Mouse (Mus musculus) mouse trophoblast stem cell (cell line): ENCODE data around the gene Rgs1.

Experiments
- in situ Hi-C, 2 experiments: fragments of 300-500 bp; cut with MseI, MboI; formaldehyde crosslinking; loops; 2 replicates in 1 of 2; 3 replicates in 1 of 2; pipeline ENCODE4 v1.15.1; 2025

Gene Rgs1

DNA sequence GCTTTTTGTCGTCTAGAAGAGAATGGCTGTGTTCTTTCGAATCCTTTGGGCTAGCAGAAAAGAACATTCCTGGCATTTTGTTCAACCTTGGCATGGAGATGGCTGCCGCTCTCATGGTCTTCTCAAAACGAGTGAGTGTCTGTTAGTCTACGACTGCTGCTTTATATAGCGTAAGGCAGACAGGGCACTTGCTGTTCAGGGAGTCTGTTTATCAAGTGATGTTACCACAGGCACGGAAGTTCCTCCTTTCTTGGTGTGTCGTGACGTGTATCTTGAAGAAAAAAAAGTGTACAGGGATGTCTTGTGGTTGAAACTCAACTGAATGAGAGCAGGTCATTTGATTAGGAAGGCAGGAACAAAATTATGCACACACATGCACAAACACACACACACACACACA, at the start of gene Rgs1:
Rgs1 (minus strand) TSS at position 320 of the 400 bp plus-strand sequence.
- in situ Hi-C loops, result loop anchor here in 1 of 2 experiments (10.0 kb wide), 1 partner anchor 126 kb away; no protein-coding TSS in a partner anchor

DNA sequence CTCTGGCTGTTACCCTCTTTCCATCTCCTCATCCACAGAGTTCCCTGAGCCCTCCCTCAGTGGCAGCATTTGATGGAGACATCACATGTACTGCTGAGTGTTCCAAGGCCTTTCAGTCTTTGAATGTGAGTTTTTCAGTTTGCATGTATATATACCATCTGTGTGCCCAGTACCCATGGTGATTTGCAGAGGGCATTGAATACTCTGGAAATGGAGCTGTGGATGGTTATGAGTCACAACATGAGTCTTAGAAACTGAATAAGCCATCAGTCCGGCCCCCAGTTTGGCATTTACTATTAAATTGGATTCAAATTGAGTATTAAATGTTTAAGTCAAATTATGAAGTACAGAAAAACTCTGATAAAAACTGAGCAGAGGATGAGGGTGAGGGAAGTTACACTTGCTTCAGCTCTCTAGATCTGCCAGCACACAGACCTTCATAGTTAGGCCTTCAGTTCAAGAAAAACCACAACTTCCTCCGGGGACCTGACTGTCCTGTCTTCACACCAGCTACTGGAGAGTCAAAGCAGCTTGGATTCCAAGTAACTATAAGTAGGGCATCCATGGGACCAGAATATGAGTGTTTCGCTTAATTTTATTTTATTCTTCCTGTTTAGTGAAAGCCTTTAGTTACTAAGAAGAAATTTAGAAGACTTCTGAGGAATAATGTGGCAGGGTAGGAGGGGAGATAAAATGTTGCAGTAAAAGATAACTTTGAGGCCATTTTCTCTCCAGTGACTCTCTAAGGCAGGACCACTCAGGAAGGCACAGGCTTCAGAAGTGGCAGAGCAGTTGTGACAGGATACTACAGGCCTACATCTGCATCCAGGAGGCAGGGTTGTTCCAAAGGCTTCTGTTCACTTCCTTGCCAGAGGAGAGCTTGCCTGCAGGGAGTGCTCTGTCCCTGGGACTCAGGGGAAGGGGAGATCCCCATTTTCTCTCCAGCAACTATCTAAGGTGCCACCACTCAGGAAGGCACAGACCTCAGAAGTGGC, 34.3 kb upstream of the Rgs1 start:
- in situ Hi-C loops, result no loop called here

DNA sequence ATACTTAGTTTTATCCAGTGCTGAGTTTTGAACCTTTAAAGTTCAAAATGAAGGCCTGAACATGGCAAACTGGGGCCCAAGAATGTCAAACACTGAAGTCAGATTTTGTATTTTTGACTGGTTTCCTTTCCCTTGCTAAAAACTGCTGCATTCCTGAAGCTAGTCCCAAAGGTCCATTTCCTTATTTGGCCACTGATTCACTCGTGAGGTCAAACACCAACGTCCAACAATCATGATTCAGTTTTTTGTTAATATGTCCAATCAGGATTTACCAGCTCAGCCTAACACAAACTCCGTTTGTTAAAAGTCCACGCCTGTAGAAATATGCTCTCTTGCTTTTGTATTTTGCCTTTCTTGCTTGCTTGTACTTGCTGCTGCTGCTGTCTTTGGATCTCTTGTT, 31.0 kb upstream of the Rgs1 start:
- in situ Hi-C loops, result no loop called here

DNA sequence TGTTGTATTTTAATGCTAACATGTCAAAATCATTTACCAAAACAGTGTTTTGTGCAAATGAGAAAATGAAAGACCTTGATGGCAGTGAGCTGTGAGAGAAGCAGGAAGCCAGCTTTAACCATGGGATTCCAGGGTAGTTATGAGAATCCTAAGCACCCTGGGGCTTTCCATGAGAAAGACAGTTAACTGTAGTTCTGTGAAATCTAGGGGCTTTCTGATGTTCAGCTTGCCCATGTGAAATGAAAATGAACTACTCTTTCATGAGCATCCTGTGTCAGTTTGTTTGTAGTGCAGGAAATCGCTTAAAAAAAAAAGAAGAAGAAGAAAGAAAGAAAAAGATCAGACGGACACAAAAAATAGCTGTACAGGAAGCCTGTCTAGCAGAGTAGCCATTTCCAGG, 23.9 kb upstream of the Rgs1 start:
- in situ Hi-C loops, result no loop called here

DNA sequence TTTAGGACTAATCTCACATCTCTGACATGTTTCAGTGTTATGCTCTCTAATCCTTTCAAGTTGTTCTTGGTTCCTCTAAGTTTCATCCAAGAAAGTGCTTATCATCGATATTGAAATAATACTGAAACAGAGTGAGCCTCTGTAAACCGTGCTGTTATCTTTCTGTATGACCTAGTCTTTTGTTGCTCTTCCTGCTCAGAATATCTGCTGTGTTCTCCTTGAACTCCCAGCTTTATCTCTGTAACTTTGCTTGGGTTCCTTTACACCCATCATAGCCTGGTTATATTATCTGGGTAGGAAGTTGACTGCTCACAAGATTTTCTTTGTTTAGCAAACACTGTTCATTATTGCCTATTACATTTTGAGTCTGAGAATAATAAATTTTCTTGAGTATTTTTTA, 20.1 kb upstream of the Rgs1 start:
- in situ Hi-C loops, result no loop called here

DNA sequence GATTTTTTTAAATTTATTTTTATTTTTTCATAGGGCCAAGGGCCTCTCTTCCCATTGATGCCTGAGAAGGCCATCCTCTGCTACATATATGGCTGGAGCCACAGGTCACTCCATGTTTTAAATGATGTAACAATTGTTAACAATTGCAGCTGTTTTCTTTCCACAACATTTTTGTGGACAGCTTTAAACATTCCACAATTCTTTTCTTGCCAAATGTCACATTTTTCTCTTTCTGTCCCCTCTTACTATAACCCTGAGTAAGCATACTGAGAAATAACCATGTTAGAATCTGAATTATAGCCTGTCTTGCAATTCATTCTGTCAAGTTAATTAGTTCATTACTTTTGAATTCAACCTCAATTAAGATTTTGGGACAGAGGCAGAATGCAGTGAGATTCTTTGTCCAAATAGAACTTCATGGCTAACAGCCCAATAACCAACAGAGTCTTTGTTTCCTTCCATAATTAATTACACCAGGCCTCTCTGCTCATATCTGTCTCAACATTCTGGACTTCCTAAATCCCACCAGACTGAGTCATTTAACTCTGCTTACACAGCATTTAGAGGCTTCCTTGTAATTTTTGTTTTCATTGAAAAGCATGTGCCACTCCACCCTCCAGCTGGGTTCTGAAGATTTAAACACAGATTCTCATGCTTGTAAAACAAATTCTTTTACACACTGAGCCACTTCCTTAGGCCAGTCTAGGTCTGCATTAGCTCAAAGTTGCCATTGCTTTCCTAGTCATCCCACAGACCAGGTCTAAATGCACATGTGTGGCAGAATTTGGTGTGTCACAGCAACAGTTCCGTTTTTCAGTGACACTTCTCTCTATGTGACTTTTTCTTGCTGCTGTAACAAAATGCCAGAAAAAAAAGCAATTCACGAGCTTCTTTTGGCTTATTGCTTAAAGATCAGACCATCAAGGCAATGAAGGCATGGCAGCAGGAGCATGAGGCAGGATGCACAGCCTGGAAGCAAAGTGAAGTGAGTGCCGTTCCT, 18.7 kb upstream of the Rgs1 start:
- in situ Hi-C loops, result no loop called here

DNA sequence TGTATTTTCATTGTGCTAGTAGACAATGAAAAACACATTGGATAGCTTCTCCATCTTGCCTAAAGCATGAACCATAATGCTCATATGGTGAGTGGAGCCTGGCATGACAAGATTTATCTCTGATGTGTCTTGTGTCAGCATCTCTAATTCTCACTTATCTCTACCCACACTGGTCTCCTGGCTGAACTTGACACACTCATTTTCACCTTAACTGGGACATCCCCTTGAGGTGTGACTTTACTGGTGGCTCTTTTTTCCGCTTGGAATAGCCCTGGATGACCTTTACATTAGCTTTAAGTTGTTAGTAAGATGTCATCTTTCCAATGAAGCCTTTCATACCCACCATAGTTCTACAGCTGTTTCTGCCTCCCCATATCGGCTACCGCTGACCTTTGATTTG, 15.0 kb upstream of the Rgs1 start:
- in situ Hi-C loops, result no loop called here

DNA sequence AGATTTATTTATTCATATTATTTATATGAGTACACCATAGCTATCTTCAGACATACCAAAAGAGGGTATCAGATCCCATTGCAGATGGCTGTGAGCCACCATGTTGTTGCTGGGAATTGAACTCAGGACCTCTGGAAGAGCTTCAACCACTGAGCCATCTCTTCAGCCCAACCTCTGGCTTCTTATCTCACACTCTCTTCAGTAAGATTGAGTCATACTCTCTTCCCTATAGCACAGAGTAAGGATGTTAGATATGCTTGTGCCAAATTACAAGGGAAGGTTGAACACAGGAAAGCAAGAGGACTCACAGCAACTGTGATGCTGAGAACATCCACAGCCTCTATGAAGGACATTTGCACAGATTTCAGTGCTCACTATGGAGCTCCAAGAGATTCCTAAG, 13.0 kb upstream of the Rgs1 start:
- in situ Hi-C loops, result no loop called here

DNA sequence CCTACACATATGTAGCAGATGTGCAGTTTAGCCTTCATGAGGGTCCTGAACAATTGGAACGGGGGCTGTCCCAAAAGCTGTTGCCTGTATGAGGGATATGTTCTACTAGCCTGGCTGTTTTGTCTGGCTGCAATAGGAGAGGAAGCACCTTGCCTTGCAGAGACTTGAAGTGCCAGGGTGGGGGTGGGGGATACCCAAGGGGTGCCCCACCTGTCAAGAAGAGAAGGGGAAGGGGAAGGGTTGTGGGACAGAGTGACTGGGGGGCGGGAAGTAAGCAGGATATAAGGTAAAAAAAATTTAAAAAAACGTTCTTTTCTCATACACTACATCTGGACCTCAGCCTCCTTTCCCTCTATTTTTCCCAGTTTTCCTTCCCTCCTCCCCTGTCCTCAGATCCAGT, 9.7 kb upstream of the Rgs1 start:
- in situ Hi-C loops, result no loop called here

DNA sequence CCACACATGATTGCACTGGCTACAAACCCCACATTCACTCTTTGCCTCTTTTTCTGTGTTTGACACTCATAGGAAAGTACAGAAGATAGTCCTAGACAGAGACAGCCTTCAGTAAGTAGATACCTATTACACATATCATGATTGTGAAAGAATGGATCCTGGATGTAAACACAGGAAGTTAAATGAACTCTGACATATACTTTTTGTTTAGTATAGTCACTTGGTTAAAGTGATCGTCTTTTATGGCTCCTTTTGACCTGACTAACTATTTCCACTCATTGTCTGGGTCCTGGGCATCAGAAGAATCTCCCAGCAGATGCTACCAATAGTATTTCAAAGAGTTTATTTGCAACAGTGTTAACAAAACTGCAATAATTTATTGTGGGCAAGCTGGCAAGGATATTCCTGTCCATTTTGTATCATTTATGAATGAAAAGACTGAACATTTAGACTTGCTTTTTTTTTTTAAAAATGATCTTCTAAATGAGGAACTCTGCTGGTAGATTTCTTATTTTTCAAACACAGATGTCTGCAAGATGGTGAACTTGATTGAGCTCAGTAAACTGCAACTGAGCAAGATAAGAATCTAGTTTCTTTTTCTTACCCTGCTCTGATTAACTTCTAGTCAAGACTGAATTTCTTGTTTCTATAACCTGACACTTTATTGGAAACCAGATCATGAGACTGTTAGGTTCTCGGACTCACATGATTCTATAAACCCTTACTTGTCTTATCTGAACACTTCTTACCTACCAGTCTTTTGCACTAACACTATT, 7.7 kb upstream of the Rgs1 start:
- in situ Hi-C loops, result no loop called here

DNA sequence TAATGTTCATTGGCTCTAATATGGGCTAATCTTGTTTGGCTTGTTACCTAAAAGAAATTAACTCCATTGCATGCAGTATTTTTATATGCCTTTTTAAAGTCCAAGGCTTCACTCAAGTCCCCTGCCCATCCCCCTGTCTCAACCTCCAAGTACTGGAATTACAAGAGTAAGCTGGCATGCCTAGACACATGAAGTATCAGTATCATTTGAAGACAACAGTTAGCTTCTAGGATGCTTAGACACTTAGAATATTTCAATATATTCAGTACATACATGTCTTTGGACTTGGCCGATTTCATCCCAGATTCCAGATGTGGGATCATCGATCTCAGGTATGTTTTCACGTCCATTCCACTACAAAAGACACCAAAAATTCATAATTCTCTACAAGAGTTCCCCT, 836 bp downstream of the Rgs1 start:
- in situ Hi-C loops, result loop anchor here in 1 of 2 experiments (10.0 kb wide), 1 partner anchor 127 kb away; no protein-coding TSS in a partner anchor

DNA sequence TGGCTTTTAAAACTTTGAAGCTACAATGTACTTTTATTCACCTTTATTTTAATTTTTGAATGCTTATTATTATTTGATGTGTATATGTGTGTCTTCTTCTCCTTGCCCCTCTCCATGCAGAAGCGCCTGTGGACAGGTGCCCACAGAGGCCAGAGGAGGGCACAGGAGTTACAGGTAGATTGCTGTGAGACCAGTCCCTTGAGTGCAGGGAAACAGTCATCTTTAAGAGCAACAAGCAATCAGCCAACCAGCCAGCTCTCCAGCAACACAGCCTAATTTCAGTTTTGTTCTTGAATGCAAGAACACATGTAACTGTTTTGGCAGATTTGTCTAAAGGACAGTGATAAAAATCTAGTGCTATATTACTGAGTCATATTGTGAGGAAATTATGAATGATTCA, 1.7 kb downstream of the Rgs1 start:
- in situ Hi-C loops, result loop anchor here in 1 of 2 experiments (10.0 kb wide), 1 partner anchor 127 kb away; no protein-coding TSS in a partner anchor

DNA sequence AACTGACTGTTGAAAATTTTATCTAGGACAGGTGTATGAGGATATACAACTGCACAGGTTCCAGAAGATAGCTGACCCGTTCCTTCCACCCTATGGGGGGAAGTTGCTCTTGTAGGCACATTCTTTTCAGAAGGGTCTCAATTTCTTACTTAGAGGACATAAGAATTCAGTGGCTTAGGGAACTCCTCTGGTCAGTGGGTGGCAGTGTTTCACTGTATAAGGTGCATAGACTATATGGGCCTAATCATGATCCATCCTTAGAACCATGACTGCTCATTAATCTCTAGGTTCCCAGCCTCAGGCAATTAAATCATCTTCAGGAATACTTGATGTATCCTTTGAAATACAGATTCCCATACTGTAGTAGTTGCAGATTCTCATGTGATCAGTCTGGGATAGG, 5.5 kb downstream of the Rgs1 start:
- in situ Hi-C loops, result loop anchor here in 1 of 2 experiments (10.0 kb wide), 1 partner anchor 131 kb away; no protein-coding TSS in a partner anchor

DNA sequence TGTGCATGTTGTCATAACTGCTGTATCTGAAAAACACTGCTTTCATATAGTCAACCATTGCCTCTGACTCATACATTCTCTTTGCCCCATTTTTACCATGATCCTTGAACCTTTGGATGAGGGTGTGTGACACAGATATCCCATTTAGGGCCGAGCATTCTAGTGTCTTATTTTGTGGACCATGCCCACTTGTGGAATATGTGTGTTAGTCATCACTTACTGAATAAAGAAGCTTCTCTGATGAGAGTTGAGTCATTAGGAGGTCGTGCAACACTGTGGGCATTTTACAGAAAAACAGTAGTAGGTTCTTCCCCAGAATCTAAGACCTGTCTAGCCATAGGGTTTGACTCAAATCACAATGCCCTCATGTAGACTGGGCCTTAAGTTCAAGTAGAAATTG, 9.8 kb downstream of the Rgs1 start:
- in situ Hi-C loops, result no loop called here

DNA sequence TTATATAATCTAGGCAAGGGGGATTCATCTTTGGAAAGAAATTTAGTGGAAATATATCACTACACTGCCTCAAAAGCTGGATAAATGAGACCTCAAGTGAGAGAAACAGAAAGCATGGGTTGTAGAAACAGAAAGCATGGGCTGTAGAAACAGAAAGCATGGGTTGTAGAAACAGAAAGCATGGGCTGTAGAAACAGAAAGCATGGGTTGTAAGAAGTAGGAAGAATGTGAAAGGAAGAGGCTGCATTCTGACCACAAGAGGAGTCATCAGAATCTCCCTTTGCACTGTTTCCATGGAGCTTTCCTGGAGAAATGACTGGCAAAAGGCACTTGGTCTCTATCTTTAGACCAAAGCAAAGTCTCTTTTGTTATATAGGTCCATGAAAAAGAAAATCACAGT, 33.8 kb downstream of the Rgs1 start:
- in situ Hi-C loops, result no loop called here

DNA sequence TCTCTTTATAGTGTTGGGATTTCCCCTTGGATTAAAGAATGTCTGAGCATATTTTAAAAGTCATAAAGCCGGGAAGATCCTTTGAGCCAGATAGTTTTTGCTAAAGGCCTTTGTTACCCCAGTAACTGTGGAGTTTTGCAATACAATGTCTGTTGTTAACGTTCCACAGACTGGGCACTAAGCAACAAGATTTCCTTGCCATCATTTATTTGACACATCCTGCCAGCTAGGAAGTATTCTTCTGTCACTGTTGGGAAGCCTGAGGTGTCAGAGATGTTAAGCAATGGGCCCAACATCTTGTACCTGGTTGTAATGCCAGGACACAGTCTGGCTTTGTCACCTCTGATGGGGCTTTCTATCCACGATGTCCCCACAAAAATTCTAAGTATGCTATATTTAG, 38.1 kb downstream of the Rgs1 start:
- in situ Hi-C loops, result no loop called here

DNA sequence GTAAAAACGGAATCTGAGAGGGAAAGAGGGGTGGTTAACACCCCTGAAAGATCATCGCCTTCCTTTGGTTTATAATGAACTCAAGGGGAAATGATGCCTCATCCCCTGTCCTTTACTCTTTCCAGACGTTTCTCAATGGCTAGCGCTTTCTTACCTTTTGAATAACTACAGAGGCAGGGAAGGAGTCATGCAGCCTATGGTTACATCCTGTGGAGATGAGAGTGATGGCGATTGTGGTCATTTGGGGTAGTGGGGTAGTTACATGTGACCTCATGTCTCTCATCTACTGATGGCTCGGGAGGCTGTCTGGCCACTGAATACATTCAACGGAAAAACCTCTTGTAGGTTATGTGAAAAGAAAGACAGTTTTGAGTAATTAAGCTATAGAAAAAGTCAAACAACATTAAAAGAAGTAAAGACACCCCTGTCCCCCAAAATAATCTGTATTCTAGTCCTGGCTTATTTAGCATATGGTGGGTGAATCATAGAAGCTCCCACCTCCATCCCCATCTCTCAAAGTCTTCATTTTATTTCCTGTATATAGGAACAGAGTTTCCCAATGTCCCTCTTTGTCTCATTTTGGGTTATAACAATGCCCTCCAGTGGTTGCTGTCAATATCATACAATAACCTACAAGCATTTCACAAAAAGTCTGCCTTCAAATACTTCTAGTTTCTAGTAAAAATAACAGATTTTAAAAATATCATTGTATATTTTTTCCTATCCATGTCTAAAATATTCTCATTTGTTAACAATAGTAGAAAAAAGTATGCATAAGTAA, 42.6 kb downstream of the Rgs1 start:
- in situ Hi-C loops, result no loop called here

DNA sequence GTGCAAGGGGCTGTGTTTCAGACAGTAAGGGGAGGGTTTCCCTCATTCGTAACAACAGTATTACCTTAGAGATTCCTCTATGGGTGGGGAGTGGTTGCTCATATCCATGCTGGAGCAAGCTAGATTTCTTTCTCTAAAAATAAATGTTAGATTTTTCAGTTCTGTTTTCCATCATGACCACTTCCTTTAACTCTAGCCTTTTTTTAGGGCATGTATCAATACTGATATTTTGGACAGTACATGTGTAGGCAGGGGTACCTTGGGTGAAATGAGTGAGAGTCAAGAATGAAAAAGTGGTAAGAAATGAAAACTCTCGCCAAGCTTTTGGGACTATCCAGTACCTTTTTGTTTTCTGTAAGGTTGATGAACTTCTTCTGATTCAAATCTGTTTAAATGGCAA, 44.3 kb downstream of the Rgs1 start:
- in situ Hi-C loops, result no loop called here

DNA sequence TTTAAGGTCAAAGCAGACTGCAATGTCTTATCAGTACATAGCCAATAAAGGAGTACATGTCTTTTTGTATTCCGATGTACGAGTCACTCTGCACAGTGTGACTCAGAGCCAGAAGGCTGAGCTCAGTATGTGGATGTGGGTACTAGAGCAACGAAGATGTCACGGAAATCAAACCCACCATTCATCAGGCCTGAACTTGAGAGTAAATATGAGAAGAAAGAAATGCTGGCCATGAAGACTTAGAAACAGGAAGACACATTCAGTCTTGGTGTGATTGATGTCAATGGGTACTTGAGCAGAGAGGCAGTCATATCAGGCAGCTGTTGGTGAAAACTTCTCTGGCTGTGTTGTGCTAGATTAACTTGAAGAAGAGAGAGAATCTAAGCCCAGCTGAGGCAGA, 46.1 kb downstream of the Rgs1 start:
- in situ Hi-C loops, result no loop called here

DNA sequence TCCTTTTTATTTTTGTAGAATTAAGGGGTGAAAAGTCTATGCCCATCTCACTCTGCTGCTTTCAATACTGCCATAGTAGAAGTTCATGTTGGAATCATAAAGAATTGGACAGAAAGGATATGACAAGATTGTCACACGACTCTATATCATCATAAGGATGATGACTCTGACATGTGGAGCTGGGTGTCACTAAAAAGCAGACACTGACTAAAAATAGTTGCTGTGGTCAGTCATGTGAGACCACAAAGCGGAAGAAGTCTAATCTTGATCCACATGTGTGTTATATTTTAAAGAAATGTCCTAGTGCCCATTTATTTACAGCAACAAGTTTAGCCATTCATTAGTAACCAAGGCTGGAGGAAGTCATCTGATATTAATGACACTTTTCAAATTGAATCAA, 48.5 kb downstream of the Rgs1 start:
- in situ Hi-C loops, result no loop called here
